In genomic region chr17:88330129-88330528, GRCm38 (mm10) we compare ENCODE assay signal across 13 mouse cellular contexts.
DNase-seq lines count a peak whose midpoint lies in the region; ATAC-seq and TF ChIP-seq lines count a peak whose summit lies in the region.
"Had no signal": no experiment of that assay in that cellular context is flagged by ENCODE, and none has a peak within 500 bp of the region (broad histone marks: within the 10 kb centered on the region; RNA-seq: fewer than 3 reads in every experiment).

No protein-coding gene starts in this region.

- H3K27me3 ChIP-seq in heart, postnatal 0 days (ENCODE audit: control insufficient read depth, insufficient read depth, low read length): no peaks in the 10 kb centered on the region
- no peaks in the 10 kb centered on the region for H3K27me3 ChIP-seq in heart, embryonic 11.5 days (ENCODE audit: control insufficient read depth, insufficient read depth, low read length)
- H3K27me3 ChIP-seq in small intestine, adult 2 months (ENCODE audit: control insufficient read depth, insufficient read depth, low read length): no peaks in the 10 kb centered on the region
- H3K27me3 ChIP-seq: kidney, embryonic 15.5 days had no signal

- no peak overlapping the region for H3K27ac ChIP-seq in heart, postnatal 0 days (ENCODE audit: low read depth)
- no peak overlapping the region for H3K27ac ChIP-seq in heart, embryonic 11.5 days (ENCODE audit: low read depth, low read length)
- H3K27ac ChIP-seq in small intestine, adult 2 months (ENCODE audit: insufficient read depth, low read depth, low read length): peak overlapping the region; percentile 15; the same call in 1 of the 2 replicates
- H3K27ac ChIP-seq: embryonic facial prominence, embryonic 10.5 days; hindbrain, embryonic 13.5 days; kidney, embryonic 15.5 days had no signal

- WGBS in heart, postnatal 0 days: 82% methylated on average over 2 of the region's 2 CpGs
- WGBS in heart, embryonic 11.5 days (ENCODE audit: insufficient replicate concordance): 81% methylated on average over 2 of the region's 2 CpGs
- WGBS in lung, adult 2 months: 84% methylated on average over 2 of the region's 2 CpGs
- WGBS in small intestine, adult 2 months: 94% methylated on average over 2 of the region's 2 CpGs

- peaks cover 10% of the 10 kb centered on the region for H3K9me3 ChIP-seq in heart, postnatal 0 days (replicated peaks; ENCODE audit: control insufficient read depth, low read length)
- H3K9me3 ChIP-seq in heart, embryonic 11.5 days (replicated peaks; ENCODE audit: control insufficient read depth, low read length): no peaks in the 10 kb centered on the region
- H3K9me3 ChIP-seq: kidney, embryonic 15.5 days had no signal

- no peak for TF ChIP-seq EP300 in heart, postnatal 0 days (IDR thresholded peaks at IDR 0.05; ENCODE audit: low read depth)

- no peak overlapping the region for H3K4me2 ChIP-seq in heart, postnatal 0 days (ENCODE audit: low read depth, low read length)
- H3K4me2 ChIP-seq in heart, embryonic 11.5 days: no peak overlapping the region
- H3K4me2 ChIP-seq: hindbrain, embryonic 13.5 days; kidney, embryonic 15.5 days had no signal

- H3K4me1 ChIP-seq in heart, postnatal 0 days (ENCODE audit: control insufficient read depth, insufficient read depth): peaks cover 11% of the 10 kb centered on the region
- peaks cover 3% of the 10 kb centered on the region; the same call in 1 of the 2 replicates for H3K4me1 ChIP-seq in heart, embryonic 11.5 days (ENCODE audit: control insufficient read depth, insufficient read depth, low read length)
- no peaks in the 10 kb centered on the region for H3K4me1 ChIP-seq in lung, adult 2 months (ENCODE audit: control insufficient read depth, insufficient read depth, low read length)
- peaks cover 6% of the 10 kb centered on the region; the same call in 1 of the 2 replicates for H3K4me1 ChIP-seq in small intestine, adult 2 months (ENCODE audit: control insufficient read depth, insufficient read depth, insufficient read length, low read length)

- no peak overlapping the region for H3K9ac ChIP-seq in heart, postnatal 0 days (replicated peaks; ENCODE audit: low read depth, low read length)
- H3K9ac ChIP-seq in heart, embryonic 11.5 days (ENCODE audit: low read depth, low read length): no peak overlapping the region
- H3K9ac ChIP-seq: hindbrain, embryonic 13.5 days; kidney, embryonic 15.5 days had no signal

- no peak overlapping the region for H3K4me3 ChIP-seq in heart, postnatal 0 days (ENCODE audit: low read depth, low read length)
- no peak overlapping the region for H3K4me3 ChIP-seq in heart, embryonic 11.5 days (ENCODE audit: low read depth, low read length)
- no peak overlapping the region for H3K4me3 ChIP-seq in lung, adult 2 months (replicated peaks; ENCODE audit: extremely low read depth, low read depth, low read length)
- no peak overlapping the region for H3K4me3 ChIP-seq in small intestine, adult 2 months (ENCODE audit: low read depth, low read length)
- H3K4me3 ChIP-seq: embryonic facial prominence, embryonic 10.5 days; hindbrain, embryonic 13.5 days; kidney, embryonic 15.5 days had no signal

- no peak for ATAC-seq in heart, postnatal 0 days (ENCODE audit: insufficient read depth, low read depth)
- no peak for ATAC-seq in heart, embryonic 11.5 days (replicated peaks; ENCODE audit: insufficient number of reproducible peaks, low FRiP score, low TSS enrichment)
- no peak for ATAC-seq in granulocyte monocyte progenitor cell, adult 5-6 weeks (replicated peaks; ENCODE audit: poor library complexity, severe bottlenecking)

- TF ChIP-seq CTCF in heart, postnatal 0 days (IDR thresholded peaks at IDR 0.05; ENCODE audit: low read depth): peak; percentile 28; the same call in 1 of the 2 replicates
- 0 out of 2 replicates have a peak, but pooled peaks have one; percentile 3 for TF ChIP-seq CTCF in lung, adult 2 months (IDR thresholded peaks at IDR 0.05; ENCODE audit: insufficient read depth, low read length)
- TF ChIP-seq CTCF in small intestine, adult 2 months (IDR thresholded peaks at IDR 0.05; ENCODE audit: extremely low read depth, insufficient read length, insufficient replicate concordance, low read depth, low read length): no peak

- H3K36me3 ChIP-seq in heart, postnatal 0 days (replicated peaks; ENCODE audit: control insufficient read depth, insufficient read depth, low read length): no peaks in the 10 kb centered on the region
- no peaks in the 10 kb centered on the region for H3K36me3 ChIP-seq in heart, embryonic 11.5 days (ENCODE audit: control insufficient read depth, insufficient read depth, low read length)
- H3K36me3 ChIP-seq in small intestine, adult 2 months (ENCODE audit: control insufficient read depth, insufficient read depth, low read length): no peaks in the 10 kb centered on the region
- H3K36me3 ChIP-seq: embryonic facial prominence, embryonic 10.5 days; hindbrain, embryonic 13.5 days; kidney, embryonic 15.5 days had no signal

- DNase-seq in adrenal gland, postnatal 14 days: peak; percentile 23
- no peak for DNase-seq in adrenal gland, adult 8-10 months
- no peak for DNase-seq in heart, postnatal 0 days (ENCODE audit: low spot score)
- DNase-seq in lung, adult 2 months: no peak
- no peak for DNase-seq in lung, postnatal 4 days
- DNase-seq: layer of hippocampus, postnatal 36 days; thymus, adult 18-20 months had no signal

- no peak for TF ChIP-seq POLR2A in lung, adult 2 months (IDR thresholded peaks at IDR 0.05; ENCODE audit: borderline replicate concordance, extremely low read depth, low read depth, low read length)
- TF ChIP-seq POLR2A in small intestine, adult 2 months (IDR thresholded peaks at IDR 0.05; ENCODE audit: low read depth, low read length): no peak
